Mouse (Mus musculus) intestine, embryonic 15.5 days (tissue): ENCODE results near the gene Psmd1. TPM values are rescaled to one million over a fixed set of nuclear protein-coding genes. Genes with fewer than 3 reads are reported as not detected.
A peak's percentile ranks its signal among the peaks of the same experiment; 100 is the strongest.

Source experiments
- ATAC-seq: fragments of 200-750 bp; cut with Nextera tagmentation; 2 replicates; pipeline ENCODE4 v1.8.0; 2017; ENCODE audit warnings: moderate TSS enrichment, moderate library complexity
- H3K27ac ChIP-seq: fragments of 300-500 bp; sonication (generic); 2 replicates; pipeline ENCODE4 v1.5.1; 2015; ENCODE audit warnings: mild to moderate bottlenecking, inconsistent platforms
- H3K27me3 ChIP-seq: fragments of 300-500 bp; sonication (generic); replicated peaks from 2 replicates; pipeline ENCODE4 v1.6.1; 2015; ENCODE audit warnings: inconsistent platforms
- H3K36me3 ChIP-seq: fragments of 300-500 bp; sonication (generic); 2 replicates; pipeline ENCODE4 v1.6.1; 2015; ENCODE audit warnings: inconsistent platforms
- H3K4me1 ChIP-seq: fragments of 300-500 bp; sonication (generic); replicated peaks from 2 replicates; pipeline ENCODE4 v1.6.1; 2015; ENCODE audit warnings: inconsistent platforms
- H3K4me2 ChIP-seq: fragments of 300-500 bp; sonication (generic); replicated peaks from 2 replicates; pipeline ENCODE4 v1.6.1; 2015; ENCODE audit warnings: mild to moderate bottlenecking, inconsistent platforms
- H3K4me3 ChIP-seq: fragments of 300-500 bp; sonication (generic); replicated peaks from 2 replicates; pipeline ENCODE4 v1.5.1; 2015; ENCODE audit warnings: inconsistent platforms
- H3K9ac ChIP-seq: fragments of 300-500 bp; sonication (generic); 2 replicates; pipeline ENCODE4 v1.6.1; 2015; ENCODE audit warnings: inconsistent platforms
- H3K9me3 ChIP-seq: fragments of 300-500 bp; sonication (generic); 2 replicates; pipeline ENCODE4 v1.6.1; 2016; ENCODE audit warnings: inconsistent platforms
- WGBS: fragments of 180-500 bp; shearing (Covaris S2); methylation state at CpG from one replicate; pipeline ENCODE4 v1.1.7; 2015; 5-methylcytosine and 5-hydroxymethylcytosine counted together
- polyA plus RNA-seq: library from polyadenylated mRNA; unstranded; fragments of >200 nt; fragmentation: Nextera tagmentation; extraction: Ambion mirVana; gene quantifications from 2 replicates; pipeline ENCODE4 v1.2.1, GENCODE M21; 2015

Psmd1 gene
- polyA plus RNA-seq, 1 experiment from 2014 or later: 152 TPM

GRCm38 (mm10) chr1:86178462-86179253 is 114.5 kb downstream of the Psmd1 start:
- Histone ChIP-seq H3K36me3 (no peaks in the 10 kb centered on the region), H3K9me3 (no peaks in the 10 kb centered on the region), H3K27ac (no peak overlapping the region), H3K4me1 (0 out of 2 replicates have a peak, but pooled peaks cover 2% of the 10 kb centered on the region), H3K9ac (no peak overlapping the region), H3K4me3 (no peak overlapping the region), H3K4me2 (no peak overlapping the region), H3K27me3 (no peaks in the 10 kb centered on the region)
- 49% methylated on average over 7 of the region's 7 CpGs for WGBS
- ATAC-seq: peak; percentile 31

- H3K4me2 ChIP-seq: no peak overlapping the region
- no peak overlapping the region for H3K9ac ChIP-seq
- no peaks in the 10 kb centered on the region for H3K27me3 ChIP-seq
- 65% methylated on average over 5 of the region's 5 CpGs for whole genome bisulfite sequencing
- no peak overlapping the region for H3K27ac ChIP-seq
- H3K4me3 ChIP-seq: no peak overlapping the region
- no peaks in the 10 kb centered on the region; the same call in 1 of the 2 replicates for H3K36me3 ChIP-seq
- no peaks in the 10 kb centered on the region for H3K9me3 ChIP-seq
- H3K4me1 ChIP-seq: 0 out of 2 replicates have a peak, but pooled peaks cover 2% of the 10 kb centered on the region
- no peak for ATAC-seq
Measured at GRCm38 (mm10) chr1:86182004-86182709, 118.0 kb downstream of the Psmd1 start.

- Histone ChIP-seq H3K4me2 (no peak overlapping the region), H3K27ac (no peak overlapping the region), H3K4me1 (0 out of 2 replicates have a peak, but pooled peaks cover 2% of the 10 kb centered on the region), H3K9me3 (no peaks in the 10 kb centered on the region), H3K9ac (no peak overlapping the region), H3K36me3 (no peaks in the 10 kb centered on the region; the same call in 1 of the 2 replicates), H3K27me3 (no peaks in the 10 kb centered on the region), H3K4me3 (no peak overlapping the region)
- 54% methylated on average over 4 of the region's 4 CpGs for WGBS
- ATAC-seq: peak; percentile 72
Measured at GRCm38 (mm10) chr1:86183577-86184263, 119.5 kb downstream of the Psmd1 start.

GRCm38 (mm10) chr1:86186762-86187161 is 122.6 kb downstream of the Psmd1 start:
- Histone ChIP-seq H3K27me3 (no peaks in the 10 kb centered on the region), H3K4me1 (no peaks in the 10 kb centered on the region), H3K4me3 (no peak overlapping the region), H3K27ac (no peak overlapping the region), H3K9me3 (no peaks in the 10 kb centered on the region), H3K4me2 (no peak overlapping the region), H3K9ac (no peak overlapping the region), H3K36me3 (no peaks in the 10 kb centered on the region; the same call in 1 of the 2 replicates)
- WGBS: 86% methylated on average over 7 of the region's 7 CpGs
- ATAC-seq: no peak

- 60% methylated on average over 2 of the region's 2 CpGs for WGBS
- H3K27ac ChIP-seq: no peak overlapping the region
- ATAC-seq: no peak
Measured at GRCm38 (mm10) chr1:86187856-86188255, 123.7 kb downstream of the Psmd1 start.

GRCm38 (mm10) chr1:86188271-86188670 is 124.1 kb downstream of the Psmd1 start:
- Histone ChIP-seq H3K4me3 (no peak overlapping the region), H3K27me3 (no peaks in the 10 kb centered on the region), H3K36me3 (no peaks in the 10 kb centered on the region; the same call in 1 of the 2 replicates), H3K27ac (no peak overlapping the region), H3K9ac (no peak overlapping the region), H3K4me2 (no peak overlapping the region), H3K4me1 (no peaks in the 10 kb centered on the region), H3K9me3 (no peaks in the 10 kb centered on the region)
- WGBS: 78% methylated on average over 2 of the region's 2 CpGs
- no peak for ATAC-seq

More at GRCm38 (mm10) chr1:86187856-86188255, 123.7 kb downstream of the Psmd1 start:
- H3K4me3 ChIP-seq: no peak overlapping the region
- H3K36me3 ChIP-seq: no peaks in the 10 kb centered on the region; the same call in 1 of the 2 replicates
- H3K4me1 ChIP-seq: no peaks in the 10 kb centered on the region
- no peaks in the 10 kb centered on the region for H3K27me3 ChIP-seq
- H3K4me2 ChIP-seq: no peak overlapping the region
- no peaks in the 10 kb centered on the region for H3K9me3 ChIP-seq
- H3K9ac ChIP-seq: no peak overlapping the region

Other genes starting within 250 kb of the Psmd1 start
- 135 TPM in 2 replicates for gene Itm2c, start 170.1 kb upstream of the Psmd1 start, polyA plus RNA-seq
- 0.32 and 0.34 TPM in 2 replicates for gene 4933407L21Rik, start 135.9 kb upstream of the Psmd1 start, polyA plus RNA-seq
- 0.04 and 0.10 TPM in 2 replicates for gene Gpr55, start 103.4 kb upstream of the Psmd1 start, polyA plus RNA-seq
- not detected in 2 replicates for gene Spata3, start 47.6 kb upstream of the Psmd1 start, polyA plus RNA-seq
- 5.2 and 6.1 TPM in 2 replicates for gene 2810459M11Rik, start 18.5 kb upstream of the Psmd1 start, polyA plus RNA-seq
- 2.0 and 2.3 TPM in 2 replicates for gene Htr2b, start 47.6 kb downstream of the Psmd1 start, polyA plus RNA-seq
- not detected in 2 replicates for gene Gm21972, start 69.2 kb downstream of the Psmd1 start, polyA plus RNA-seq
- 16.4 and 17.3 TPM in 2 replicates for gene Armc9, start 90.4 kb downstream of the Psmd1 start, polyA plus RNA-seq
- 6.6 and 7.2 TPM in 2 replicates for gene B3gnt7, start 238.4 kb downstream of the Psmd1 start, polyA plus RNA-seq